Mouse (Mus musculus): ENCODE measurements around the gene Tmem242. TPM values are rescaled to one million over a fixed set of nuclear protein-coding genes. Genes with fewer than 3 reads are reported as not detected.

Gene Tmem242
- polyA plus RNA-seq, 1 experiment from 2014 or later, result 84.3 TPM

DNA sequence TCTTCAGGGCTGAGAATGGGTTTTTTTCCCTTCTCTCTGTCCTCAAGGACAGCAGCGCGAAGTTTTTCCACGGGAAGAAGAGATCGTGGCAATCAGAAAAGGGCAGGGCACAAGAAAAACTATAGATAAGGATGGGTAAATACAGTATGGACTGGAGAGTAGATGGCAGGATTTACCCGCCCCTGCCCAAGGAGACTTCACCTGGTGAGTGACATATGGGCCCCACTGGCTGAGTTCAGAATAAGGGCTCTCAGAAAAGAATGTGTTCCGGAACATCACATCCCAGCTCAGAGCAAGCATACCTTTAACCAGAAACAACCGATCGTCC is 264 bp downstream of the Tmem242 start:
- TF ChIP-seq EP300 (IDR thresholded peaks at IDR 0.05) (no peak), CTCF (IDR thresholded peaks at IDR 0.05) (no peak)
- 0 out of 2 replicates have a peak, but pooled peaks cover 6% of the 10 kb centered on the region for H3K36me3 ChIP-seq (ENCODE audit: insufficient read depth, low read length)
- H3K9me3 ChIP-seq (ENCODE audit: low read length), result no peaks in the 10 kb centered on the region
- peak; percentile 19 for ATAC-seq
- no peak for DNase-seq (ENCODE audit: low spot score)
- H3K4me3 ChIP-seq (ENCODE audit: low read depth, low read length), result peak overlapping the region; percentile 70
- H3K27me3 ChIP-seq (replicated peaks; ENCODE audit: insufficient read depth, low read length), result no peaks in the 10 kb centered on the region
- whole genome bisulfite sequencing, result 0% methylated on average over 8 of the region's 8 CpGs
- H3K4me2 ChIP-seq (replicated peaks; ENCODE audit: low read depth, low read length), result peak overlapping the region; percentile 65
- H3K4me1 ChIP-seq (ENCODE audit: insufficient read depth, low read depth, low read length), result peaks cover 7% of the 10 kb centered on the region
- peak overlapping the region; percentile 81 for H3K9ac ChIP-seq (replicated peaks; ENCODE audit: low read depth)
- H3K27ac ChIP-seq (ENCODE audit: low read length), result peak overlapping the region; percentile 84

DNA sequence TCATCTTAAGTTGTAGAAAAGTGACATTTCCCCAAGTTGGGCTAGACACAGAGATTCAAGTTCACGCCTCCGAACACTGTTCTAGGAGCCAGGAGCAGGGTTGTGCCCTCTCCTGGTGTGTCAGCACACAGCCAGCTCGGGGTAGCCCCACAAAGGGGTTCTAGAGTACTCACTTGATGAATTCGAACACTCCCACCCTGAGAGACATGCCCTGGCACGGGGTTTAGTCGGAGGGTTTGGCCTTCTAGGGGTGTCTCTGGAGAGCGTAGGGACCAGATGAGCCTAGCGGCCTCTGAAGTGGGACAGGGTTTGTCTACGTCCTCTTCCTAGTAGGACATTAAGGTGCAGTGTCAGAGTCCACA is 10.3 kb downstream of the Tmem242 start:
- ATAC-seq (peak; percentile 32), DNase-seq (ENCODE audit: low spot score) (no peak)
- no peak overlapping the region for H3K9ac ChIP-seq (replicated peaks; ENCODE audit: low read depth)
- TF ChIP-seq CTCF (IDR thresholded peaks at IDR 0.05) (no peak), EP300 (IDR thresholded peaks at IDR 0.05) (no peak)
- H3K27ac ChIP-seq (ENCODE audit: low read length), result no peak overlapping the region
- H3K4me3 ChIP-seq (ENCODE audit: low read depth, low read length), result no peak overlapping the region
- H3K27me3 ChIP-seq (replicated peaks; ENCODE audit: insufficient read depth, low read length), result no peaks in the 10 kb centered on the region
- no peaks in the 10 kb centered on the region for H3K9me3 ChIP-seq (ENCODE audit: low read length)
- 78% methylated on average over 9 of the region's 9 CpGs for WGBS
- H3K4me2 ChIP-seq (replicated peaks; ENCODE audit: low read depth, low read length), result no peak overlapping the region
- H3K4me1 ChIP-seq (ENCODE audit: insufficient read depth, low read depth, low read length), result no peaks in the 10 kb centered on the region
- peaks cover 6% of the 10 kb centered on the region; the same call in 1 of the 2 replicates for H3K36me3 ChIP-seq (ENCODE audit: insufficient read depth, low read length)

DNA sequence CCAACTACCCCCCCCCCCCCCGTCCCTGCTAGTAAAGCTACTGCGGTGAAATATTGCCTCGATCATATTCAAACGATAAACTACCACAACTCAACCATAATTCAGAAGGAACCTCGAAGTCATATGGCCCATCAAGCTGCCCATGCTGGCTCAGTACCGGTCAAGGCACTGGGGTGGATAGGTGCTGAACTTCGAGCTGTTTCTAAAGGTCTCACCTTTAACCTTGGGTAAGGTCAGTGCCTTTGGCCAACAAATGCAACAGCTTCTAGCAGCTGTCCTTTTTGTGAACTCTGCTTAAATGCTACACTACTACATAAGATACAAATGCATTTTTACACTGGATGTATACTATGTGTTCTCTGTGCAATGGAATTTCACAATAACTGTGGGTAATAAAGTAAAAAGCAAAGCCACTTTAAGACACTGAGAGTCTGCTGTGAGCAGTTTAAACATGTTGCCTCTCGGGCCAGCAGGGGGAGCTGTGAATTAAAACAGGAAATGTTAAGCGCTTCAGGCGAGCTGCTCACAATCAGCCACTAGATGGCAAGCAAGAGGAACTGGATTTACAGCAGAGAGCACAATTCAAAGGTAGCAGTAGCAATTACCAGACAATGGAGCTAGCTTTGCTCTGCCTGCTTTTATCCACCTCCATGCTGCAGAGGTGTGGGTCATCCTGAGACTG is 10.8 kb downstream of the Tmem242 start:
- peak; percentile 99 for TF ChIP-seq CTCF (IDR thresholded peaks at IDR 0.05)
- no peak for TF ChIP-seq EP300 (IDR thresholded peaks at IDR 0.05)
- Histone ChIP-seq H3K4me1 (ENCODE audit: insufficient read depth, low read depth, low read length) (no peaks in the 10 kb centered on the region), H3K36me3 (ENCODE audit: insufficient read depth, low read length) (peaks cover 6% of the 10 kb centered on the region; the same call in 1 of the 2 replicates), H3K27me3 (replicated peaks; ENCODE audit: insufficient read depth, low read length) (no peaks in the 10 kb centered on the region), H3K4me3 (ENCODE audit: low read depth, low read length) (no peak overlapping the region), H3K27ac (ENCODE audit: low read length) (no peak overlapping the region), H3K9me3 (ENCODE audit: low read length) (no peaks in the 10 kb centered on the region), H3K9ac (replicated peaks; ENCODE audit: low read depth) (no peak overlapping the region), H3K4me2 (replicated peaks; ENCODE audit: low read depth, low read length) (no peak overlapping the region)
- ATAC-seq (peak; percentile 87), DNase-seq (ENCODE audit: low spot score) (peak; percentile 96)
- WGBS, result 55% methylated on average over 10 of the region's 10 CpGs

DNA sequence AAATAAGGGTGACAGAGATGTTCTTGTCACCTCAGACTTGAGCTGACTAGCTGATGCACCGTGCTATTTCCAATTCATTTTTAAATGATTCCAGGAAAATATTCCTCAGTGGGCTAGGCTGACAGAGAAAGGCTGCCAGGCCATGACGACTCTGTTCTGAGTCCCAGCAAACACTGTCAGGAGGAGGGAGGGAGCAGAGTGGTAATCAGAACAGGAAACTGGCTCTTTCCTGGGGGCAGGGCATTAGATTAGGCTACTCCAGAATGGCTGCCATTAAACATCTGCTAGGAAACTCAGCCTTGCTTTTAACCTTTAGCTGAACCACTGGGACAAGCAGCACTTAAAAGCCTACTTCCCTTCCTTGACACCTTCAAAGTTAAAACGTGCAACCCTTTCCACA is 14.9 kb downstream of the Tmem242 start:
- Histone ChIP-seq H3K4me2 (replicated peaks; ENCODE audit: low read depth, low read length) (no peak overlapping the region), H3K36me3 (ENCODE audit: insufficient read depth, low read length) (no peaks in the 10 kb centered on the region), H3K27me3 (replicated peaks; ENCODE audit: insufficient read depth, low read length) (no peaks in the 10 kb centered on the region), H3K4me3 (ENCODE audit: low read depth, low read length) (no peak overlapping the region), H3K9ac (replicated peaks; ENCODE audit: low read depth) (no peak overlapping the region), H3K4me1 (ENCODE audit: insufficient read depth, low read depth, low read length) (no peaks in the 10 kb centered on the region), H3K27ac (ENCODE audit: low read length) (no peak overlapping the region), H3K9me3 (ENCODE audit: low read length) (no peaks in the 10 kb centered on the region)
- no peak for DNase-seq (ENCODE audit: low spot score)
- TF ChIP-seq EP300 (IDR thresholded peaks at IDR 0.05), result no peak
- TF ChIP-seq CTCF (IDR thresholded peaks at IDR 0.05), result no peak
- no peak for ATAC-seq
- WGBS, result 37% methylated on average over 3 of the region's 3 CpGs

DNA sequence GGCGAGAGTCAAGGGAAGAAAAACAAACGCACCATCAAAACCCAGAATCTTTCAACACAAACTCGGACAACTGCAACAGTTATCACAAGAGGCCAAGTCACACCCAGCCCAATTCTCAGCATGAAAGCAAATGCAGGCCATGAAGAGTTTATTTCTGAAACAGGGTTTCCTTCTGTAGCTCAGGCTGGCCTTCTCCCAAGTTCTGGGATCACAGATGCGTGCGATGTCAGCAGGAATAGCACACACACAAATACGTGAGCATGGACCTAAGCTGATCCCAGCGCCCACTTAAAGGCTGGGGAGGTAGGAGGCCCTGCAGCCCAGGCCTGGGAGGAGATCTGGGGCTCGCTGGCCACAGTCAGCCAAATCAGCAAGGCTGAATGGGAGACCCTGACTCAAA is 15.9 kb downstream of the Tmem242 start:
- Histone ChIP-seq H3K27me3 (replicated peaks; ENCODE audit: insufficient read depth, low read length) (no peaks in the 10 kb centered on the region), H3K9ac (replicated peaks; ENCODE audit: low read depth) (no peak overlapping the region), H3K36me3 (ENCODE audit: insufficient read depth, low read length) (no peaks in the 10 kb centered on the region), H3K4me3 (ENCODE audit: low read depth, low read length) (no peak overlapping the region), H3K27ac (ENCODE audit: low read length) (no peak overlapping the region), H3K9me3 (ENCODE audit: low read length) (no peaks in the 10 kb centered on the region), H3K4me2 (replicated peaks; ENCODE audit: low read depth, low read length) (no peak overlapping the region), H3K4me1 (ENCODE audit: insufficient read depth, low read depth, low read length) (no peaks in the 10 kb centered on the region)
- TF ChIP-seq CTCF (IDR thresholded peaks at IDR 0.05) (no peak), EP300 (IDR thresholded peaks at IDR 0.05) (no peak)
- DNase-seq (ENCODE audit: low spot score), result no peak
- ATAC-seq, result no peak
- 73% methylated on average over 8 of the region's 8 CpGs for WGBS

DNA sequence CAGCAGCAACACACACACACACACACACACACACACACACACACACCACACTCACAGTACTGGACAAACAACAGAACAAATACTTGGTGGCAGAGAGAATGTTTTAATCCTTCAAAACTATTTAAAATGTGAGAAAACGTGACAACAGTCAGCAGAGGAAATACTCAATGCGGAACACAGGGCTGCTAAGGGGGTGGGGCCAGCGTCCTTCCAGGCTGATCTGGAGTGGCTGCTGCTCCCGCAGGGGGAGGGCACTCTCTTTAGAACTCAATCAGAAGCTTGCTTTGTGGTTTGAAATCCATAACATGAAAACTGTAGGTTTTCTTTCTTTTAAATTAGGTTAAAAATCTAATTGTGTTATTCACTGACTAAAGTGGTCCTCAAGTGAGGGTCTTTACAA is 18.2 kb downstream of the Tmem242 start:
- ATAC-seq (peak; percentile 86), DNase-seq (ENCODE audit: low spot score) (peak; percentile 72)
- H3K4me1 ChIP-seq (ENCODE audit: insufficient read depth, low read depth, low read length), result no peaks in the 10 kb centered on the region
- no peak overlapping the region for H3K9ac ChIP-seq (replicated peaks; ENCODE audit: low read depth)
- H3K4me3 ChIP-seq (ENCODE audit: low read depth, low read length), result no peak overlapping the region
- H3K4me2 ChIP-seq (replicated peaks; ENCODE audit: low read depth, low read length), result no peak overlapping the region
- H3K9me3 ChIP-seq (ENCODE audit: low read length), result no peaks in the 10 kb centered on the region
- TF ChIP-seq CTCF (IDR thresholded peaks at IDR 0.05), result no peak
- no peak for TF ChIP-seq EP300 (IDR thresholded peaks at IDR 0.05)
- WGBS, result 26% methylated on average over 4 of the region's 4 CpGs
- no peak overlapping the region for H3K27ac ChIP-seq (ENCODE audit: low read length)
- H3K27me3 ChIP-seq (replicated peaks; ENCODE audit: insufficient read depth, low read length), result no peaks in the 10 kb centered on the region
- H3K36me3 ChIP-seq (ENCODE audit: insufficient read depth, low read length), result no peaks in the 10 kb centered on the region

All from lung, postnatal 0 days (tissue).